Mouse (Mus musculus): ENCODE measurements at regions not wholly inside any gene's neighbourhood (a gene's known extent, or its start where the extent isn't known, plus 50 kb on each side); places are given as distances from the start of the nearest gene placed in this dataset.

- H3K36me3 ChIP-seq (replicated peaks in 1 of 2; ENCODE audit: control insufficient read depth in 1 of 2, insufficient read depth in 1 of 2, low read length in 1 of 2) = no peaks in the 10 kb centered on the region
- no peaks in the 10 kb centered on the region for H3K4me1 ChIP-seq (ENCODE audit: control insufficient read depth in 1 of 2, insufficient read depth in 2 of 2)
- H3K27me3 ChIP-seq (replicated peaks) = peaks cover 89% of the 10 kb centered on the region
- dilution Hi-C loops (cut with MboI; ENCODE audit: extremely low pct_ligation_motif_present, extremely low pct_unique_long_range_greater_than_20kb, low sequenced_read_pairs) (no loop called here), in situ Hi-C loops (cut with MboI; ENCODE audit: low pct_ligation_motif_present, low pct_unique_long_range_greater_than_20kb, low sequenced_read_pairs) (no loop called here)
- H3K4me3 ChIP-seq (replicated peaks in 1 of 3; ENCODE audit: low read depth in 2 of 3, low read length in 2 of 3, poor library complexity in 1 of 3) = no peak overlapping the region
- H3K79me2 ChIP-seq (replicated peaks; ENCODE audit: control insufficient read depth, extremely low read depth, insufficient read depth, poor library complexity, severe bottlenecking) = no peaks in the 10 kb centered on the region
- no peaks in the 10 kb centered on the region for H3K9me3 ChIP-seq (replicated peaks; ENCODE audit: low read length)
- H3K27ac ChIP-seq (ENCODE audit: insufficient read depth, low read depth) = no peak overlapping the region
- no peak overlapping the region for H3K4me2 ChIP-seq (ENCODE audit: insufficient read depth, low read depth, poor library complexity, severe bottlenecking)
- TF ChIP-seq IRF4 (IDR thresholded peaks at IDR 0.05; ENCODE audit: low read depth, low read length) = no peak
- no peak overlapping the region for H3K9ac ChIP-seq (ENCODE audit: insufficient read depth, low read depth)
- DNase-seq (ENCODE audit: extremely low read depth) = no peak
These were observed 221.5 kb downstream of the 3100002H09Rik start for GRCm38 (mm10) chr4:124389067-124389466.

- Histone ChIP-seq H3K27me3 (replicated peaks) (peaks cover 66% of the 10 kb centered on the region), H3K36me3 (replicated peaks in 1 of 2; ENCODE audit: control insufficient read depth in 1 of 2, insufficient read depth in 1 of 2, low read length in 1 of 2) (no peaks in the 10 kb centered on the region), H3K79me2 (replicated peaks; ENCODE audit: control insufficient read depth, extremely low read depth, insufficient read depth, poor library complexity, severe bottlenecking) (no peaks in the 10 kb centered on the region), H3K27ac (ENCODE audit: insufficient read depth, low read depth) (no peak overlapping the region), H3K4me1 (ENCODE audit: control insufficient read depth in 1 of 2, insufficient read depth in 2 of 2) (no peaks in the 10 kb centered on the region), H3K9ac (ENCODE audit: insufficient read depth, low read depth) (no peak overlapping the region), H3K9me3 (replicated peaks; ENCODE audit: low read length) (no peaks in the 10 kb centered on the region), H3K4me2 (ENCODE audit: insufficient read depth, low read depth, poor library complexity, severe bottlenecking) (no peak overlapping the region), H3K4me3 (replicated peaks in 1 of 3; ENCODE audit: low read depth in 2 of 3, low read length in 2 of 3, poor library complexity in 1 of 3) (no peak overlapping the region)
- dilution Hi-C loops (cut with MboI; ENCODE audit: extremely low pct_ligation_motif_present, extremely low pct_unique_long_range_greater_than_20kb, low sequenced_read_pairs) (no loop called here), in situ Hi-C loops (cut with MboI; ENCODE audit: low pct_ligation_motif_present, low pct_unique_long_range_greater_than_20kb, low sequenced_read_pairs) (no loop called here)
- no peak for DNase-seq (ENCODE audit: extremely low read depth)
- TF ChIP-seq POLR2AphosphoS2 (IDR thresholded peaks at IDR 0.05; ENCODE audit: low read depth, low read length) (no peak), EP300 (IDR thresholded peaks at IDR 0.05; ENCODE audit: low read length) (no peak), CTCF (conservative IDR thresholded peaks at IDR 0.05 in 1 of 2, IDR thresholded peaks at IDR 0.05 in 1 of 2; ENCODE audit: low read depth in 2 of 2, low read length in 2 of 2) (no peak), RAD21 (IDR thresholded peaks at IDR 0.05; ENCODE audit: low read depth, low read length) (no peak), ZMIZ1 (IDR thresholded peaks at IDR 0.05; ENCODE audit: low read depth, low read length) (no peak), RCOR1 (conservative IDR thresholded peaks at IDR 0.05; ENCODE audit: low read depth, low read length) (no peak), TCF12 (IDR thresholded peaks at IDR 0.05; ENCODE audit: low read depth, low read length) (no peak), TBP (conservative IDR thresholded peaks at IDR 0.05; ENCODE audit: low read depth, low read length) (no peak), USF2 (conservative IDR thresholded peaks at IDR 0.05; ENCODE audit: low read depth, low read length) (no peak), MAX (IDR thresholded peaks at IDR 0.05; ENCODE audit: low read length) (no peak), MAZ (IDR thresholded peaks at IDR 0.05; ENCODE audit: low read depth, low read length) (no peak), MEF2A (IDR thresholded peaks at IDR 0.05; ENCODE audit: borderline replicate concordance, low read depth, low read length) (no peak), SMC3 (IDR thresholded peaks at IDR 0.05; ENCODE audit: low read depth, low read length) (no peak)
These were observed 225.2 kb downstream of the 3100002H09Rik start for GRCm38 (mm10) chr4:124385106-124386055.

Data from CH12.LX (cell line).